ENCODE assay signal across 23 mouse cellular contexts in the genomic region with DNA sequence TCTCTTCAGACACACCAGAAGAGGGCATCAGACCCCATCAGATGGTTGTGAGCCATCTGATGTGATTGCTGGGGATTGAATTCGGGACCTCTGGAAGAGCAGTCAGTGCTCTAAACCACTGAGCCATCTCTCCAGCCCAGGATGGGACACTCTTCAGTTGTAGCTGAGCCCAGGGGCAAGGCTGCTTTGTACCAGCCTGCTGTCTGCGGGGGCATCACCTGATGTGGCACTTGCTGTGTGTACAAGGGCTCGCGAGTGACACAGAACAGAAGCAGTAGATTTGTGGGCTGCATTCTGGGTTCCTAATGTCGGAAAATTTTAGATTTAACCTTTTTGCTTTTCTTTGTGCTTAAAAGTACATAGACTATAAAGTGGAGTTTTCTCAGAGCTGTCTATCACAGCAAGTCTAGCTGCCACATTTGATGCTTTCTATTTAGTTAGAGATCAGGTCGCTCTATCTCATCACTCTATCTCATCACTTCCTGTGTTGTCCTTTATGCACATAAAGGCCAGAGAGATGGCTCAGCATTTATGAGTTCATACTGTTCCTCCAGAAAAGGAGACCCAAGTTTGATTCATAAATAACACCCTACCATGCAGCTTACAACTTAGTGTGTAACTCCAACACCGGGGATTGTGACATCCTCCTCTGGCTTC.
DNase-seq lines count a peak whose midpoint lies in the region; ATAC-seq and TF ChIP-seq lines count a peak whose summit lies in the region.
"Had no signal": no experiment of that assay in that cellular context is flagged by ENCODE, and none has a peak within 500 bp of the region (broad histone marks: within the 10 kb centered on the region; RNA-seq: fewer than 3 reads in every experiment).

No protein-coding gene starts in this region.

- no peak overlapping the region for H3K9ac ChIP-seq in midbrain, postnatal 0 days (replicated peaks; ENCODE audit: low read length, poor library complexity, severe bottlenecking)
- no peak overlapping the region for H3K9ac ChIP-seq in midbrain, embryonic 16.5 days (ENCODE audit: low read depth, low read length)
- H3K9ac ChIP-seq: forebrain, embryonic 13.5 days; hindbrain, embryonic 14.5 days; intestine, embryonic 15.5 days had no signal

- WGBS in midbrain, postnatal 0 days = 92% methylated on average over 7 of the region's 7 CpGs
- WGBS in midbrain, embryonic 16.5 days = 92% methylated on average over 7 of the region's 7 CpGs

- H3K4me2 ChIP-seq in midbrain, postnatal 0 days (ENCODE audit: low read depth, low read length, poor library complexity, severe bottlenecking) = no peak overlapping the region
- H3K4me2 ChIP-seq in midbrain, embryonic 16.5 days (ENCODE audit: low read length) = no peak overlapping the region
- H3K4me2 ChIP-seq: forebrain, embryonic 13.5 days; heart, embryonic 11.5 days; hindbrain, embryonic 14.5 days; intestine, embryonic 15.5 days had no signal

- intact Hi-C loops in gastrocnemius, adult 2 months (cut with DNase I) = loop anchor here (10.0 kb wide), 1 partner anchor 55 kb away; no protein-coding TSS in a partner anchor
- intact Hi-C loops in left cerebral cortex, postnatal 4 days (cut with DNase I) = loop anchor here (10.0 kb wide), 1 partner anchor 55 kb away; no protein-coding TSS in a partner anchor

- no peak overlapping the region for H3K27ac ChIP-seq in midbrain, postnatal 0 days (ENCODE audit: low read depth, low read length)
- H3K27ac ChIP-seq in midbrain, embryonic 16.5 days (ENCODE audit: low read length) = no peak overlapping the region
- H3K27ac ChIP-seq in gastrocnemius, adult 2 months = no peak overlapping the region
- H3K27ac ChIP-seq: forebrain, embryonic 10.5 days; forebrain, embryonic 13.5 days; hindbrain, embryonic 10.5 days; hindbrain, embryonic 14.5 days; hindbrain, postnatal 0 days; intestine, embryonic 15.5 days had no signal

- H3K4me1 ChIP-seq in midbrain, postnatal 0 days (ENCODE audit: insufficient read depth, low read length) = no peaks in the 10 kb centered on the region
- no peaks in the 10 kb centered on the region; the same call in 1 of the 2 replicates for H3K4me1 ChIP-seq in midbrain, embryonic 16.5 days (ENCODE audit: control insufficient read depth, insufficient read depth, low read length)
- H3K4me1 ChIP-seq: forebrain, embryonic 13.5 days had no signal

- 0 out of 2 replicates have a peak, but pooled peaks have one; percentile 20 for TF ChIP-seq CTCF in midbrain, postnatal 0 days (IDR thresholded peaks at IDR 0.05)
- TF ChIP-seq CTCF in gastrocnemius, adult 2 months (IDR thresholded peaks at IDR 0.05) = no peak

- H3K36me3 ChIP-seq in midbrain, postnatal 0 days (ENCODE audit: insufficient read depth, low read length) = no peaks in the 10 kb centered on the region
- H3K36me3 ChIP-seq in midbrain, embryonic 16.5 days (ENCODE audit: control insufficient read depth, insufficient read depth, low read length) = no peaks in the 10 kb centered on the region
- H3K36me3 ChIP-seq: hindbrain, embryonic 10.5 days; intestine, embryonic 15.5 days had no signal

- ATAC-seq in midbrain, postnatal 0 days (ENCODE audit: low FRiP score) = no peak
- ATAC-seq in midbrain, embryonic 16.5 days = no peak
- peak; percentile 55 for ATAC-seq in activated CD4-positive, CD25-positive, alpha-beta regulatory T cell, adult 4 months
- ATAC-seq: forebrain, embryonic 13.5 days; hindbrain, postnatal 0 days; intestine, embryonic 15.5 days had no signal

- H3K27me3 ChIP-seq in midbrain, postnatal 0 days (ENCODE audit: insufficient read depth, low read length) = no peaks in the 10 kb centered on the region
- H3K27me3 ChIP-seq in midbrain, embryonic 16.5 days (ENCODE audit: control insufficient read depth, insufficient read depth, low read depth, low read length) = no peaks in the 10 kb centered on the region
- H3K27me3 ChIP-seq: forebrain, embryonic 13.5 days; intestine, embryonic 15.5 days had no signal

- DNase-seq in midbrain, postnatal 0 days (ENCODE audit: low spot score) = no peak
- peak; percentile 26 for DNase-seq in CD4-positive, CD25-positive, alpha-beta regulatory T cell, adult 2 months (ENCODE audit: low read depth, low spot score)
- DNase-seq in naive thymus-derived CD4-positive, alpha-beta T cell, adult 2 months (ENCODE audit: low read depth) = peak; percentile 32
- DNase-seq in gastrocnemius, adult 2 months = no peak
- DNase-seq in left cerebral cortex, postnatal 4 days = no peak
- DNase-seq: adrenal gland, adult 8-10 months; adrenal gland, postnatal 25 days; cerebellum, adult 11-12 months; cerebellum, adult 8-10 months; cerebellum, postnatal 10 days; gastrocnemius, postnatal 10 days; gastrocnemius, postnatal 36 days; heart, postnatal 36 days; kidney, adult 11 months had no signal

- no peak overlapping the region for H3K4me3 ChIP-seq in midbrain, postnatal 0 days (ENCODE audit: low read depth, low read length)
- H3K4me3 ChIP-seq in midbrain, embryonic 16.5 days (ENCODE audit: low read depth, low read length) = no peak overlapping the region
- H3K4me3 ChIP-seq in gastrocnemius, adult 2 months = no peak overlapping the region
- H3K4me3 ChIP-seq: forebrain, embryonic 10.5 days; forebrain, embryonic 13.5 days; hindbrain, embryonic 10.5 days; intestine, embryonic 15.5 days had no signal

- H3K9me3 ChIP-seq in midbrain, postnatal 0 days (ENCODE audit: low read length) = no peaks in the 10 kb centered on the region
- H3K9me3 ChIP-seq in midbrain, embryonic 16.5 days (replicated peaks; ENCODE audit: control insufficient read depth, low read length, poor library complexity, severe bottlenecking) = no peaks in the 10 kb centered on the region
- H3K9me3 ChIP-seq: forebrain, embryonic 10.5 days; forebrain, embryonic 13.5 days; hindbrain, embryonic 10.5 days; intestine, embryonic 15.5 days had no signal

Comparison
In these comparisons a context has a peak if more than half of its experiments do, and no peak if none do; other contexts are left out.
1. DNase-seq: peak in CD4-positive, CD25-positive, alpha-beta regulatory T cell, adult 2 months (single experiment) and naive thymus-derived CD4-positive, alpha-beta T cell, adult 2 months (single experiment); none in midbrain, postnatal 0 days (single experiment), gastrocnemius, adult 2 months (single experiment) and left cerebral cortex, postnatal 4 days (single experiment).